Mouse (Mus musculus) liver, embryonic 13.5 days (tissue): ENCODE measurements around the gene Gm20817. TPM values are rescaled to one million over a fixed set of nuclear protein-coding genes. Genes with fewer than 3 reads are reported as not detected.
"Not testable (repeated sequence)": the region's sequence is repeated elsewhere in the genome, so short reads cannot be mapped to it uniquely, and the experiment has no call there.

Experiments
- ATAC-seq: fragments of 200-750 bp; cut with Nextera tagmentation; 2 replicates; pipeline ENCODE4 v1.8.0; 2017; ENCODE audit warnings: low read depth, mild to moderate bottlenecking, moderate number of reproducible peaks, moderate library complexity
- DNase-seq: peaks from one replicate; pipeline ENCODE4 v3.0.0; 2022
- H3K27ac ChIP-seq: fragments of 300-500 bp; sonication (generic); 2 replicates; pipeline ENCODE4 v1.5.1; 2015; ENCODE audit warnings: moderate library complexity, mild to moderate bottlenecking, inconsistent platforms
- H3K27me3 ChIP-seq: fragments of 300-500 bp; sonication (generic); 2 replicates; pipeline ENCODE4 v1.6.1; 2015; ENCODE audit warnings: mild to moderate bottlenecking, inconsistent platforms
- H3K36me3 ChIP-seq: fragments of 300-500 bp; sonication (generic); 2 replicates; pipeline ENCODE4 v1.6.1; 2015; ENCODE audit warnings: mild to moderate bottlenecking, inconsistent platforms
- H3K4me1 ChIP-seq: fragments of 300-500 bp; sonication (generic); replicated peaks from 2 replicates; pipeline ENCODE4 v1.6.1; 2015; ENCODE audit warnings: inconsistent platforms
- H3K4me2 ChIP-seq: fragments of 300-500 bp; sonication (generic); 2 replicates; pipeline ENCODE4 v1.6.1; 2015; ENCODE audit warnings: inconsistent platforms, mild to moderate bottlenecking, moderate library complexity
- H3K4me3 ChIP-seq: fragments of 300-500 bp; sonication (generic); replicated peaks from 2 replicates; pipeline ENCODE4 v1.5.1; 2015; ENCODE audit warnings: mild to moderate bottlenecking, inconsistent platforms
- H3K9ac ChIP-seq: fragments of 300-500 bp; sonication (generic); 2 replicates; pipeline ENCODE4 v1.6.1; 2015; ENCODE audit warnings: mild to moderate bottlenecking, inconsistent platforms
- H3K9me3 ChIP-seq: fragments of 300-500 bp; sonication (generic); replicated peaks from 2 replicates; pipeline ENCODE4 v1.6.1; 2016; ENCODE audit warnings: inconsistent platforms
- WGBS: fragments of 180-500 bp; shearing (Covaris S2); methylation state at CpG from one replicate; pipeline ENCODE4 v1.1.7; 2015; ENCODE audit not compliant: insufficient replicate concordance; 5-methylcytosine and 5-hydroxymethylcytosine counted together
- polyA plus RNA-seq: library from polyadenylated mRNA; unstranded; fragments of >200 nt; fragmentation: Nextera tagmentation; extraction: Ambion mirVana; gene quantifications from 2 replicates; pipeline ENCODE4 v1.2.1, GENCODE M21; 2015

Gm20817 gene
- polyA plus RNA-seq: not detected in 2 replicates

DNA sequence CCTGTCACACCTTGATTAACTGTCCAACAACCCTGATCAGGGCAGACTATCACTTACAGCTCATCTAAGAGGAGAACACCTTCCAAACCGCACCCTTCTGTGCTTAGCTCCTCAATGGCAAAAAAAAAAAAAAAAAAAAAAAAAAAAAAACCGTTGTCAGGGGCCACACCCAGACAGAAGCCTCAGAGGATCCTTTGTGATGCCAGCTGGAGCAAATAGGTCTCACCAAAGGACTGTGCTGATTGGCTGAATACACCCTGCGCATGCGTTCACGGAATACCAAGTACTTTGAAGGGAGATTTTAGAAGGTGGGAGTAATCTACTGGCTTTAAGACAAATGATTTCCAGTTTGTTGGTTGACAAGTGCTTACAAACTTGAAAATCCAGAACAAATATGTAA lies at the start of gene Gm20817:
TSS of gene Gm20817 (minus strand) at position 101 of the 400 bp plus-strand sequence.
- H3K4me1 ChIP-seq, H3K9me3 ChIP-seq, H3K4me2 ChIP-seq, H3K4me3 ChIP-seq, H3K27ac ChIP-seq, H3K36me3 ChIP-seq, H3K9ac ChIP-seq, H3K27me3 ChIP-seq, DNase-seq, ATAC-seq: not testable (repeated sequence)
- WGBS: no CpG with 5 or more reads among the region's 5 CpGs
